Mouse (Mus musculus) lung, postnatal 14 days (tissue): Measurements from ENCODE around the gene Gm10058.
"Not testable (repeated sequence)": the region's sequence is repeated elsewhere in the genome, so short reads cannot be mapped to it uniquely, and the experiment has no call there.

Experiments used
- DNase-seq: peaks from one replicate; pipeline ENCODE4 v3.0.0; 2021

Gm10058 gene

GRCm38 (mm10) chrX:27946785-27947184, at the start of gene Gm10058:
Gene Gm10058 (minus strand): TSS chrX:27946885.
- not testable (repeated sequence) for DNase-seq
